13 mouse cellular contexts compared by ENCODE assay signal in the genomic region with DNA sequence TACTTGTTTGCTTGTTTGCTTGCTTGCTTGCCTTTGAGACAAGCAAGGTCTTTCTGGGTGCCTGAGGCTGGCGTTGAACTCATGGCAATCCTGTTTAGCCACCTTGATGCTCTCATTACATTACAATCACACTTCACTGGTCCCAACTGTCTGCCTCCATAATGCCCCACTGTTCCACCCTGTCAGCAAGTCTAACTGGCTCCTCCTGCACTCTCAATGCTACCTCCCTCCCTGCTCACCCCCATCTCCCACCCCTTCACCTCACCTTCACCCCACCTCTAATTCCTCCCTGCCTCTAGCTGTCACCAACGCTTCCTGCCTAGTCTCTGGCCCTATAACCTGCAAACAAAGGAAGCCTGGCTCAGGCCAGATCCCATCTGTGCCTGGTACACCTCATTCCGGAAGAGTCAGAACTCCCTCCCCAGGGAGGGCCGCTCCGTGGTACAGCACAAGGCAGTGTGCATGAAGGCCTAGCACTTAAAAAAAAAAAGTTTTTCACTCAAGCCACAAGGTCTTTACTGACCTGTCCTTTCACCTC. TPM values are rescaled to one million over a fixed set of nuclear protein-coding genes. Genes with fewer than 3 reads are reported as not detected.
DNase-seq lines count a peak whose midpoint lies in the region; ATAC-seq lines count a peak whose summit lies in the region.
"Had no signal": no experiment of that assay in that cellular context is flagged by ENCODE, and none has a peak within 500 bp of the region (broad histone marks: within the 10 kb centered on the region; RNA-seq: fewer than 3 reads in every experiment).

No protein-coding gene starts in this region.

- H3K4me2 ChIP-seq in stomach, embryonic 15.5 days = no peak overlapping the region

- ATAC-seq in stomach, embryonic 15.5 days (ENCODE audit: insufficient read depth, low FRiP score, low read depth) = no peak

- no peak overlapping the region for H3K4me3 ChIP-seq in stomach, embryonic 15.5 days (replicated peaks)
- H3K4me3 ChIP-seq: heart, adult 2 months; liver, embryonic 13.5 days had no signal

- 45% methylated on average over 5 of the region's 5 CpGs for WGBS in stomach, embryonic 15.5 days

- H3K9ac ChIP-seq in stomach, embryonic 15.5 days = no peak overlapping the region

- H3K9me3 ChIP-seq in stomach, embryonic 15.5 days = no peaks in the 10 kb centered on the region
- H3K9me3 ChIP-seq: liver, embryonic 13.5 days had no signal

- H3K36me3 ChIP-seq in stomach, embryonic 15.5 days = no peaks in the 10 kb centered on the region

- DNase-seq in cerebellum, adult 9-10 months = peak; percentile 35
- no peak for DNase-seq in cerebellum, postnatal 10 days
- DNase-seq in kidney, postnatal 14 days = peak; percentile 41
- no peak for DNase-seq in kidney, adult 8-10 months
- peak; percentile 54 for DNase-seq in brain, adult 2 months (ENCODE audit: low read depth, low spot score)
- DNase-seq in T-cell, adult 2 months (ENCODE audit: low spot score) = no peak
- no peak for DNase-seq in gastrocnemius, adult 8-10 months (ENCODE audit: low spot score in 2 of 2)
- DNase-seq: B cell, adult 2 months; cerebellum, postnatal 14 days; heart, postnatal 10 days; liver, embryonic 13.5 days had no signal

- peaks cover 23% of the 10 kb centered on the region for H3K4me1 ChIP-seq in stomach, embryonic 15.5 days

- H3K27ac ChIP-seq in stomach, embryonic 15.5 days = 0 out of 2 replicates have a peak overlapping the region, but pooled peaks have one; percentile 44
- H3K27ac ChIP-seq: heart, adult 2 months; liver, embryonic 13.5 days had no signal

- H3K27me3 ChIP-seq in stomach, embryonic 15.5 days (replicated peaks) = no peaks in the 10 kb centered on the region

RNA-seq across cellular contexts. Expression of a gene that starts 0.9 kb away (rescaled TPM):
- polyA plus RNA-seq in stomach, embryonic 15.5 days (2015; fragmentation: Nextera tagmentation; extraction: Ambion mirVana) = 106 and 111 TPM in 2 replicates
- total RNA-seq in gastrocnemius, adult 8-10 months (2022) = 100 to 1,000 TPM; 164 to 196 (median 175) TPM

RNA-seq across cellular contexts. Expression of a gene that starts 13.7 kb away (rescaled TPM):
- polyA plus RNA-seq in stomach, embryonic 15.5 days (2015; fragmentation: Nextera tagmentation; extraction: Ambion mirVana) = 13.8 and 22.0 TPM in 2 replicates
- 100 to 1,000 TPM; 730 to 997 (median 888) TPM for total RNA-seq in gastrocnemius, adult 8-10 months (2022)

RNA-seq across cellular contexts. Expression of a gene that starts 28.1 kb away (rescaled TPM):
- 15.0 and 18.0 TPM in 2 replicates for polyA plus RNA-seq in stomach, embryonic 15.5 days (2015; fragmentation: Nextera tagmentation; extraction: Ambion mirVana)
- 10 to 100 TPM; 22.6 to 31.4 (median 26.4) TPM for total RNA-seq in gastrocnemius, adult 8-10 months (2022)

RNA-seq across cellular contexts. Expression of a gene that starts 34.1 kb away (rescaled TPM):
- 129 and 139 TPM in 2 replicates for polyA plus RNA-seq in stomach, embryonic 15.5 days (2015; fragmentation: Nextera tagmentation; extraction: Ambion mirVana)
- total RNA-seq in gastrocnemius, adult 8-10 months (2022) = 10 to 100 TPM; 55.8 to 67.4 (median 62.3) TPM

RNA-seq across cellular contexts. Expression of a gene that starts 34.4 kb away (rescaled TPM):
- polyA plus RNA-seq in stomach, embryonic 15.5 days (2015; fragmentation: Nextera tagmentation; extraction: Ambion mirVana) = 138 and 158 TPM in 2 replicates
- total RNA-seq in gastrocnemius, adult 8-10 months (2022) = 10 to 100 TPM; 26.8 to 38.6 (median 31.1) TPM

Comparison
In these comparisons a context has a peak if more than half of its experiments do, and no peak if none do; other contexts are left out.
1. DNase-seq: peak in cerebellum, adult 9-10 months (single experiment), kidney, postnatal 14 days (single experiment) and brain, adult 2 months (single experiment); none in cerebellum, postnatal 10 days (0 of 2), kidney, adult 8-10 months (0 of 2), T-cell, adult 2 months (single experiment) and gastrocnemius, adult 8-10 months (0 of 2).